Mouse (Mus musculus) adrenal gland, postnatal 36 days (tissue): ENCODE measurements at regions not wholly inside any gene's neighbourhood (a gene's known extent, or its start where the extent isn't known, plus 50 kb on each side); places are given as distances from the start of the nearest gene placed in this dataset.

Source experiments
- DNase-seq, 2 experiments: peaks; one replicate each; pipeline ENCODE4 v3.0.0; 2021; ENCODE audit warnings: mixed read lengths in 1 of 2

DNA sequence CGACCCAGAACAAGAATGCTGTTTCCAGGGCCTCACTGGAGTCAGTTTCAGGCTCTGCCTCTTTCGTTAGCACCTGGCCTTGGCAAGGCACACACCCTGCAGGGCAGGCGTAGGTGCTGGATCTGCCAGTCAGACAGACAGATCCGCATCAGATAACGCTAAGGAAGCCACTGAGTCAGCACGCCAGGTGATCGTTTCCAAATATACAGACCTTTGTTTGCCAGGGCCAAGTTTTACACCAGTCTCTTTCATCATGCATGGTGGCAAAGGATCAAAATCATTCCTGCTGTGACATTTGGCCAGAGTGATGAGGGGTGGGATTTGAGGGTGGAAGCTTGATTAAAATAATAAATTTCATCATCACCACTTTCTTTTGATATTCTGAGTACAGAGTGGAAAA is 411.0 kb downstream of the Ofcc1 start:
- DNase-seq: no peak

DNA sequence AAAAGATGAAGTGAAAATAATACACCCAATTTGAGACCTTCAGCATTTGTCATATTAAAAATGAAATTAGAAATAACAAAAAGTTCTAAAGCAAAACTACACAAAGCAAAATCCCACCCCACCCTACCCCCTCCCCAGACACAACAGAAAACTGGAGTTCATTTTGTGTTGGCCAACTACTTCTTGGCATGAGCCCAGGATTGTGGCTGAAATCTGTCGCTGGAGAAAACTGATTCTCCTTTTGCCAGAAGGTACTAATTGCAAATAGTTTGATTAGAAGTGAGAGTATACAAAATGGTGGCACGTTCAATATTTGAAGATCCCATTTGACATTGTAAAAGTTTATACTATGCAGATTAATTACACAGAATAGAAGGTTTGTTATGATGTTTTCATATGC is 426.0 kb downstream of the Ofcc1 start:
- no peak for DNase-seq

- no peak for DNase-seq
These were observed 429.8 kb downstream of the Ofcc1 start for GRCm38 (mm10) chr13:39931487-39931886.

- DNase-seq: no peak
These were observed 432.7 kb downstream of the Ofcc1 start for GRCm38 (mm10) chr13:39928573-39928972.

DNA sequence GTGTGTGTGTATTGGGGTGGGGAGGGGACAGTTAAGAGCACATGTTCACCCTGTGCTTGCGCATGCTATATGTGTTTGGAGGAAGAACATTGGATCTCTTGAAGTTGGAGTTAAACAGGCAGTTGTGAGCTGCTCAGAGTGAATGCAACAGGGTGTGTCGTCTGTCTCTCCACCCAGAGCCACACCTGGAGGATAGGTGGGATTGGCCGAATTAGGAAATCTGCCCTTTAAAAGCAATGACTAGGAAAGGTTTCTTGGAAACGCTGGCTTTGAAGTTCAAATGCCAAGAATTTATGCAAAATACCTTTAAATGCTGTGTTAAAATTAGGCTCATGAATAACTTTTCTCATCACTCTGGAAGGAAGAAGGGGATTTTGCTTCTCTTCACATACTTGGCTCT is 436.9 kb downstream of the Ofcc1 start:
- DNase-seq: no peak

GRCm38 (mm10) chr13:39923113-39923512 is 438.1 kb downstream of the Ofcc1 start:
- DNase-seq: no peak

DNA sequence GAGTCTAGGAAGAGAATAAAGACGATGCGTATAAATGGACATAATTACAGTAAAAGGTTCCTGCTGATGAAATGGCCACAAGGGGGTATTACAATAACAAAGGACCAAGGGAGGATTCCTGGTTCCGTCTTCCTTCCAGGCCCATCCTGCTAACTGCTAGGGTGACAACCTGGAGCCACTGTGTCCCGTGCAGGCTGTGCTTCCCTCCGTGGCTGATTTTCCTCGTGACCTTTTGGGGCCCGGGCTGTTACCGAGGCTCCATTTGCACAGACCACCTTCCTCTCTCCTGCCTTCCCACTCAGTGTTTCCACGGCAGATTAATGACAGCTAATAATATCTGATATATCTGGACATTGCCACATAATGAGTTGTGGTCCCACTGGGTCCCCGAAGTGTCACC is 453.5 kb downstream of the Ofcc1 start:
- DNase-seq: no peak

GRCm38 (mm10) chr13:39904264-39904663 is 457.0 kb downstream of the Ofcc1 start:
- no peak for DNase-seq

DNA sequence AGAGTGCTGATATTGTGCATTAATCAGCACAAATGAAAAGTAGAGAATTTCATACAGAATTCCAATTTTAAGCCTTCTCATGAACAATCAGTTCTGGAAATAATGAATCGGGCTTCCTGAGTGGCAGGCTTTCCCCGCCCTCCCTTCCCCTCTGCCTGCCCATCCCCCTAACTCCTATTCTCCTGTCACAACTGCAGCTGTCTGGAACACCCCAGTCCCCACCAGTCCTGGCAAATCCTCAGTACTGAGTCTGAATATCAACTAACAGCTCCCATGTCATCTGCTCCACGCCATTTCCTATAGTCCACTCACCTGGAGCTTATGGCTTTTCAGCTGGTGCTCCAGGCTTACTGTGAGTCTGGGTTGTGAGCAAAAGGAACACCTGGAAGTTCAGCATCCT is 457.9 kb downstream of the Ofcc1 start:
- DNase-seq: no peak

GRCm38 (mm10) chr13:39899332-39899731 is 461.9 kb downstream of the Ofcc1 start:
- no peak for DNase-seq

DNA sequence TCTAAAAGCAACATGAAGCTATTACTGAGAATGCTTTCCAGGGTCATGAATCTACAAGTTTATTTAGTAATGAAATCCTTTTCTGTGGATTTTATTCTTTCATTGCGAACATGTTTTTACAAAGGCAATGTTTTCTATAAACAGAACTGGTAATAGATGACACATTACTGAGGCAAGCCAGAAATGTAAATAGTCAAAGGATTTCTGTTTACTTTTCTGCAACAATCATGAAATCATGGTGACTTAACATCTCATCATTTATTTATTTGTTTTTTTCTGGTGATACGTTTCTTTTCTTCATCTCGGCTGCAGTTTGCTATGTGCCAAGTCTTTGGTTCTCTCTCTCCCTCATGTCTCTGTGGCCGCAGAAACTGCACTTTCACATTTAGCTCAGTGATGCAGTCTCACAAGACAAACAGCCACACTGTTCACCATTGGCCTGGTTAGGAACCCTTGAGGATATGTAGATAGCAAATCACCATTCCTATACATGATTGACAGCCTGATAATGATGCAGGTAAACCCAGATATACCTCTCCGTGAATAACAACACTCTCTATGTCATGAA is 462.8 kb downstream of the Ofcc1 start:
- DNase-seq: no peak

GRCm38 (mm10) chr13:39894159-39894558 is 467.1 kb downstream of the Ofcc1 start:
- no peak for DNase-seq

- no peak for DNase-seq
These were observed 480.2 kb downstream of the Ofcc1 start for GRCm38 (mm10) chr13:39881066-39881465.

GRCm38 (mm10) chr13:39880136-39880535 is 481.1 kb downstream of the Ofcc1 start:
- DNase-seq: no peak

DNA sequence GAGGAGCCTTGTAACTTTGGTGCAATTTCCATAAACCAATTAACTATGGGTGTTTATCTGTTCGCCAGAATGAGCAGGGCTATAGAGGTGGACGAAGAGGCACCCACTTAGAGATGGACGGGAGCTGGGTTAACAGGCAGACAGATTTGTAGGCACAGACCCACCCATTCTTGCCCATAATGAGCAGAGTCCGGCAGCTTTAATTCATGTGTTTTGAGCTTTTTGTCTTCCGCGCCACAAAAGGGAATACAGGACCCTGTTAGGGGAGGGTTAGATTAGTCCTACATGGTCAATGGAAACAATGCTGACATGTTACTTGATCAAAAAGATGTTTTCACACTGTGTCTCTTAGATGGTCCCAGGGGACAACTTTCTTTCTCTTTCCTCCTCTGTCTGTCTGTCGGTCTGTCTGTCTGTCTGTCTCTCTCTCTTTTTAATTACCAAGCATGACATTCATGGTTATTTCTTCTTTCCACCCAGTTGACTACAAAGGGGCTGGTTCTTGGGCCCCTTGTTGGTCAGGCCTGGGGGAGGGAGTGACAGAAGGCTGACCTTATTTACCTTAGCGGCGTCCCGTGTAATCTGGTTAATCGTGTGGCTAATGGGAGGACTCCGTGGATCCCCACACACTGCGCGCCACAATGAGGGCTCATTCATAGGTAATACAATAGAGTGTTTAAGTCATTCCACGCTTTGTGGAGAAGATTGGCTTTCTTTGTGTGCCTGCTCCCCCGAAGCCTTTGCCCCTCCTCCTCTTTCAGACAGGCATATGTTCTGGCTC is 483.7 kb downstream of the Ofcc1 start:
- no peak for DNase-seq

- no peak for DNase-seq
These were observed 508.9 kb downstream of the Ofcc1 start for GRCm38 (mm10) chr13:39852257-39852800.

DNA sequence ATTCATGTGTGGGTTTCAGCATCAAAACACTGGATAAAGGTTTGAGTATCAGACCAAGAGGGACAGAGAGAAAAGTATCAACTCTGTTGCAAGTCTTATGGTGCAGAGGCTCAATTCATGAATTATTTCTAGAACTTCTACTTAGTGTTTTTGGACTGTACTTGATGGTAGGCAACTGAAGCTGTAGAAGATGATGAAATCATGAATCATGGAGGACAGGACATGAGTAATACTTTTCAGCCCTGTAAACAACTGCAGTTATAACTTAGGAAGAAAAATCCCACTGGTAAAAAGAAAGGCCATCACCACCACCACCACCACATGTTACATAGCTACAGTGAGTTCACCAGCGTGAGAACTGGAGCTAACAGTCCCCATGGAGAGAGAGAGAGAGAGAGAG is 511.9 kb downstream of the Ofcc1 start:
- no peak for DNase-seq

DNA sequence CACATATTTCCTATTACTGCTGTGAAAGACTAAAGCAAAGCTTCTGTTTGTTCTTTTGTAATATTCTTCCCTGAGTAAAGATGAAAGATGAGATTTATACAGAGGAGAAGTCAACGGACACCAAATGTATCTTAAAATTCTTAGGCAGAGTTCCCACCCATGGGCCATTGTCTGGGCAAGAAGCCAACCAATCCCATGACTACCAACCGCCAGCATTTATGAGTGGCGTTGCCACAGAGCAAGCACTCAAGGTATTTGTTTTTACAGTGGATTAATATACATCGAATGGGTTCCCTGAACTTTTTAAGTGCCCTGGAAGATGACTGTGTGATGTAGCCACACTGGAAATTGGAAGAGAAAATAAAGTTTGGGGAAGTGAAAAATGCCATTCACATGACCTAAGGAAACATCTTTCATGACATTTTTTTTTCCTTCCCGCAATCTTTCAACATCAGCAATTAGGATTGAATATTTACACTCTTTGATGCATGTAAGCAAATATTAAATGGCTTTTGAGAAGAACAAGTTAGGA is 525.1 kb downstream of the Ofcc1 start:
- DNase-seq: no peak

DNA sequence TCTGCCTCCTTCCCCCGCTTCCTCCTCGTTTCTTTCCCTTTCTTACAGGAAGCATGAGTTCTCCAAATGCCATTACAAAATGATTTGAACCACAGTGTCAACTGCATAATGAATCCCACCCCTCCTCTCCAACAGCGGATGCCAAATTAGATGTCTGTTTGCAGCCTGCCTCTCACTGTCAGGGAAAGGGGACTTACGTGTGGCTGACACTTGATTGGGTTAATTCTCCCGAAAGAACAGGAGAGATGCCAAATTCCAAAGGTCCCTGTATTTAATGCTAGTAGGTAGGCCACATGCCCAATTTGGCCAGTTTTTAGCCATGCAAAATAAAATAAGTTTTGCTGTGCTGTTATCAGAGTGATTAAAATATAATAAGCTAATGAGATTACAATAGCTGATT is 525.9 kb downstream of the Ofcc1 start:
- no peak for DNase-seq

DNA sequence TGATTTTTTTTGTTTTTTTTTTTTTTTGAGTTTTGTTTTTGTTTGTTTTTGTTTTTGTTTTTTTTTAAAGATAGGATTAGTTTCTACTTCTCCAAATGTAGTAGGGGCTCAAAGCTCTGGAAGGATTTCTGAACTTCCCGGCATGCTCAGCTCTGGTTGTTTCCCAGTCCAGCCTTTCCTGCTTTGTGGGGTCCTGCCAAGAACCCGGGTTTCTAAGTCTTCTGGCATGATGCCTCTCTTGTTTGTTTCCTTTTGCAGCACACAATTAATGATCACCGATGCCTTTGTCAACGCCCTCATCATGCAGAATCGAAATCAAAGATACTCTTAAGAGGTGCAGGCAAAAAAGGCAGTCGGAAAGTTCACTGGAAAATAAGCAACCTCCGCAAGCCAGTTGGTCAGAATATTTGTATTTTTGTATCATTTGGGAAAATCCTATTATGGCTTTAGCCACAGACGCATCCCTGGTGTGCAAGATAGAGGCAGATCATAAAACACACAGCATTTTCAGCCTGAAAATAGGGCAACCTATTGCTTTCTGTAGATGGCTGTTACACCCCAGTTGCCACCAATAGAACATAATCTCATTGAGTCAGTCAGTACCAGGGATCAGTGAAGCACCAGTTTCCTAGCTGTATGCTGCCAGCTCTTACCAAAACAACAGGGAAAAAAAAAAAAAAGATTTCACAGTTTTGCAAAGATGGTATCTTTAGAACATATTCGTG is 526.6 kb downstream of the Ofcc1 start:
- no peak for DNase-seq

DNA sequence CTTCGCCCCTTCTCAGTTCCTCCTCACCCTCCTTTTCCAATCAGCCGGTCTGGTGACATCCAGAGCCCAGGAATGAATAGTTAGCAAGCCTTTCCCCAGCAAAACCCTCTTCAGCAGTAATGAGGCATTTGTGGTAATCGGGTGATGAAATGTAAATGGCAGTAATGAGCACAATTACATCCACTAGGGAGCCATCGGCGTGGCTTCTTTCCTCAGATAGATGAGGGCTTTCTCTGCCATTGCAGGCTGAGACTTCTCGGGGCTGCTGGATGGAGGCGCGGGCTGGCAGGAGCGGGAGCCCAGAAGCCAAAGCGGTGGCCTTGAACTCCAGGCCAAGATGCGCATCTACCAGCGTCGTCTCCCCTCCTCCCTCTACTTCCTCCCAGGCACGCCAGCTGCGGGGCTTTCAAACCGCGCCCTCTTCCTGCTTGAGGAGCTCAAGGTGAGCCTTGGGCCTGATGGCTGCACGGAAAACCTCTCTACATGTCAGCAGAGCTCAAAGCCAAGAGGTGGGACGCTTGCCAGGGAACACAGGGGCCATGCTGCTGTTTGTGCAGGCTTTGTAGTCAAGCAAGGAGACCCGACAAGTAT is 537.2 kb downstream of the Ofcc1 start:
- DNase-seq: peak in 1 of 2 experiments; percentile 1

- DNase-seq: peak; percentile 1 to 9
These were observed 537.8 kb downstream of the Ofcc1 start for GRCm38 (mm10) chr13:39823346-39823954.
